Mouse (Mus musculus) midbrain, embryonic 10.5 days (tissue): ENCODE measurements at regions not wholly inside any gene's neighbourhood (a gene's known extent, or its start where the extent isn't known, plus 50 kb on each side); places are given as distances from the start of the nearest gene placed in this dataset.
"Not testable (repeated sequence)": the region's sequence is repeated elsewhere in the genome, so short reads cannot be mapped to it uniquely, and the experiment has no call there.

Experiments
- DNase-seq: peaks from one replicate; pipeline ENCODE4 v3.0.0-alpha.2; 2017; ENCODE audit warnings: low spot score
- H3K27ac ChIP-seq: fragments of 300-500 bp; sonication (generic); replicated peaks from 2 replicates; pipeline ENCODE4 v1.5.1; 2016; ENCODE audit warnings: mild to moderate bottlenecking
- H3K27me3 ChIP-seq: fragments of 300-500 bp; sonication (generic); 2 replicates; pipeline ENCODE4 v1.6.1; 2016; ENCODE audit warnings: low read depth, mild to moderate bottlenecking; ENCODE audit not compliant: poor library complexity, severe bottlenecking
- H3K36me3 ChIP-seq: fragments of 300-500 bp; sonication (generic); 2 replicates; pipeline ENCODE4 v1.6.1; 2016; ENCODE audit warnings: mild to moderate bottlenecking, moderate library complexity
- H3K4me1 ChIP-seq: fragments of 300-500 bp; sonication (generic); 2 replicates; pipeline ENCODE4 v1.6.1; 2016
- H3K4me3 ChIP-seq: fragments of 300-500 bp; sonication (generic); 2 replicates; pipeline ENCODE4 v1.5.1; 2016; ENCODE audit warnings: mild to moderate bottlenecking, moderate library complexity
- H3K9me3 ChIP-seq: fragments of 300-500 bp; sonication (generic); replicated peaks from 2 replicates; pipeline ENCODE4 v1.6.1; 2016; ENCODE audit warnings: mild to moderate bottlenecking
- WGBS: fragments of 180-500 bp; shearing (Covaris S2); methylation state at CpG from one replicate; pipeline ENCODE4 v1.1.7; 2016; 5-methylcytosine and 5-hydroxymethylcytosine counted together

GRCm38 (mm10) chr5:41045221-41045620 lies 662.7 kb downstream of the Rab28 start:
- Histone ChIP-seq H3K4me3 (no peak overlapping the region), H3K27ac (no peak overlapping the region), H3K27me3 (no peaks in the 10 kb centered on the region), H3K4me1 (no peaks in the 10 kb centered on the region), H3K9me3 (no peaks in the 10 kb centered on the region), H3K36me3 (no peaks in the 10 kb centered on the region)
- no peak for DNase-seq
- 73% methylated on average over 1 of the region's 1 CpGs for WGBS

- Histone ChIP-seq H3K4me1 (no peaks in the 10 kb centered on the region), H3K27me3 (no peaks in the 10 kb centered on the region)
- DNase-seq = peak; percentile 64
These were observed 663.5 kb downstream of the Rab28 start for GRCm38 (mm10) chr5:41044465-41044864.

GRCm38 (mm10) chr5:41038790-41039189 lies 669.2 kb downstream of the Rab28 start:
- Histone ChIP-seq H3K4me1 (no peaks in the 10 kb centered on the region), H3K36me3 (no peaks in the 10 kb centered on the region), H3K27me3 (no peaks in the 10 kb centered on the region), H3K27ac (no peak overlapping the region), H3K9me3 (no peaks in the 10 kb centered on the region), H3K4me3 (no peak overlapping the region)
- 87% methylated on average over 4 of the region's 4 CpGs for WGBS
- DNase-seq = no peak

More at GRCm38 (mm10) chr5:41044465-41044864, 663.5 kb downstream of the Rab28 start:
- no peaks in the 10 kb centered on the region for H3K9me3 ChIP-seq
- no peaks in the 10 kb centered on the region for H3K36me3 ChIP-seq
- H3K4me3 ChIP-seq = no peak overlapping the region
- H3K27ac ChIP-seq = no peak overlapping the region

- Histone ChIP-seq H3K4me1 (no peaks in the 10 kb centered on the region), H3K36me3 (no peaks in the 10 kb centered on the region), H3K27me3 (no peaks in the 10 kb centered on the region), H3K9me3 (no peaks in the 10 kb centered on the region), H3K4me3 (no peak overlapping the region), H3K27ac (no peak overlapping the region)
- 71% methylated on average over 3 of the region's 3 CpGs for WGBS
- DNase-seq = no peak
These were observed 701.3 kb downstream of the Rab28 start for GRCm38 (mm10) chr5:41006692-41007091.

- Histone ChIP-seq H3K27me3 (no peaks in the 10 kb centered on the region), H3K4me3 (no peak overlapping the region), H3K9me3 (no peaks in the 10 kb centered on the region), H3K36me3 (no peaks in the 10 kb centered on the region), H3K4me1 (no peaks in the 10 kb centered on the region), H3K27ac (no peak overlapping the region)
- no peak for DNase-seq
- 81% methylated on average over 7 of the region's 7 CpGs for WGBS
These were observed 721.4 kb downstream of the Rab28 start for GRCm38 (mm10) chr5:40986562-40986961.

- Histone ChIP-seq H3K9me3 (no peaks in the 10 kb centered on the region), H3K27ac (no peak overlapping the region), H3K4me3 (no peak overlapping the region), H3K27me3 (no peaks in the 10 kb centered on the region), H3K36me3 (no peaks in the 10 kb centered on the region), H3K4me1 (peaks cover 8% of the 10 kb centered on the region)
- no peak for DNase-seq
- 84% methylated on average over 1 of the region's 1 CpGs for WGBS
These were observed 733.1 kb downstream of the Rab28 start for GRCm38 (mm10) chr5:40974892-40975291.

GRCm38 (mm10) chr5:40952901-40953595 lies 754.9 kb downstream of the Rab28 start:
- DNase-seq = peak; percentile 46
- no peaks in the 10 kb centered on the region for H3K4me1 ChIP-seq
- H3K27me3 ChIP-seq = no peaks in the 10 kb centered on the region
- no peaks in the 10 kb centered on the region for H3K9me3 ChIP-seq
- no peaks in the 10 kb centered on the region for H3K36me3 ChIP-seq
- WGBS = 10% methylated on average over 4 of the region's 4 CpGs
- H3K27ac ChIP-seq = no peak overlapping the region
- H3K4me3 ChIP-seq = no peak overlapping the region

- Histone ChIP-seq H3K27ac (no peak overlapping the region), H3K36me3 (no peaks in the 10 kb centered on the region), H3K27me3 (no peaks in the 10 kb centered on the region), H3K4me1 (no peaks in the 10 kb centered on the region), H3K9me3 (no peaks in the 10 kb centered on the region), H3K4me3 (no peak overlapping the region)
- WGBS = 85% methylated on average over 3 of the region's 3 CpGs
- DNase-seq = no peak
These were observed 778.8 kb downstream of the Rab28 start for GRCm38 (mm10) chr5:40929127-40929526.

- WGBS = 88% methylated on average over 2 of the region's 2 CpGs
- Histone ChIP-seq H3K27ac (no peak overlapping the region), H3K27me3 (no peaks in the 10 kb centered on the region), H3K36me3 (no peaks in the 10 kb centered on the region), H3K4me3 (no peak overlapping the region), H3K4me1 (no peaks in the 10 kb centered on the region), H3K9me3 (no peaks in the 10 kb centered on the region)
- no peak for DNase-seq
These were observed 787.0 kb downstream of the Rab28 start for GRCm38 (mm10) chr5:40920920-40921319.

- Histone ChIP-seq H3K36me3 (no peaks in the 10 kb centered on the region), H3K4me1 (no peaks in the 10 kb centered on the region), H3K27me3 (no peaks in the 10 kb centered on the region), H3K4me3 (no peak overlapping the region), H3K9me3 (no peaks in the 10 kb centered on the region), H3K27ac (no peak overlapping the region)
- no peak for DNase-seq
- WGBS = 84% methylated on average over 3 of the region's 3 CpGs
These were observed 799.2 kb downstream of the Rab28 start for GRCm38 (mm10) chr5:40908803-40909202.

- 92% methylated on average over 1 of the region's 1 CpGs for WGBS
- Histone ChIP-seq H3K4me3 (no peak overlapping the region), H3K4me1 (no peaks in the 10 kb centered on the region), H3K9me3 (no peaks in the 10 kb centered on the region), H3K27ac (no peak overlapping the region), H3K27me3 (no peaks in the 10 kb centered on the region), H3K36me3 (no peaks in the 10 kb centered on the region)
- DNase-seq = no peak
These were observed 806.2 kb downstream of the Rab28 start for GRCm38 (mm10) chr5:40901742-40902141.

- DNase-seq = no peak
- H3K27me3 ChIP-seq = no peaks in the 10 kb centered on the region
- no peak overlapping the region for H3K27ac ChIP-seq
- no peak overlapping the region for H3K4me3 ChIP-seq
- H3K4me1 ChIP-seq = no peaks in the 10 kb centered on the region
- no peaks in the 10 kb centered on the region for H3K9me3 ChIP-seq
- H3K36me3 ChIP-seq = no peaks in the 10 kb centered on the region
- 82% methylated on average over 5 of the region's 5 CpGs for WGBS
These were observed 825.1 kb downstream of the Rab28 start for GRCm38 (mm10) chr5:40882886-40883285.

- no peak for DNase-seq
- Histone ChIP-seq H3K9me3 (no peaks in the 10 kb centered on the region), H3K36me3 (no peaks in the 10 kb centered on the region), H3K4me1 (no peaks in the 10 kb centered on the region), H3K27ac (no peak overlapping the region), H3K4me3 (no peak overlapping the region), H3K27me3 (no peaks in the 10 kb centered on the region)
- WGBS = 75% methylated on average over 3 of the region's 3 CpGs
These were observed 830.2 kb downstream of the Rab28 start for GRCm38 (mm10) chr5:40877756-40878155.

GRCm38 (mm10) chr5:40862349-40862748 lies 845.6 kb downstream of the Rab28 start:
- not testable (repeated sequence) for H3K4me3 ChIP-seq, H3K36me3 ChIP-seq, DNase-seq, H3K9me3 ChIP-seq, H3K4me1 ChIP-seq, H3K27ac ChIP-seq, H3K27me3 ChIP-seq
- WGBS = 89% methylated on average over 7 of the region's 7 CpGs
